Mouse (Mus musculus): ENCODE measurements at regions not wholly inside any gene's neighbourhood (a gene's known extent, or its start where the extent isn't known, plus 50 kb on each side); places are given as distances from the start of the nearest gene placed in this dataset.

DNA sequence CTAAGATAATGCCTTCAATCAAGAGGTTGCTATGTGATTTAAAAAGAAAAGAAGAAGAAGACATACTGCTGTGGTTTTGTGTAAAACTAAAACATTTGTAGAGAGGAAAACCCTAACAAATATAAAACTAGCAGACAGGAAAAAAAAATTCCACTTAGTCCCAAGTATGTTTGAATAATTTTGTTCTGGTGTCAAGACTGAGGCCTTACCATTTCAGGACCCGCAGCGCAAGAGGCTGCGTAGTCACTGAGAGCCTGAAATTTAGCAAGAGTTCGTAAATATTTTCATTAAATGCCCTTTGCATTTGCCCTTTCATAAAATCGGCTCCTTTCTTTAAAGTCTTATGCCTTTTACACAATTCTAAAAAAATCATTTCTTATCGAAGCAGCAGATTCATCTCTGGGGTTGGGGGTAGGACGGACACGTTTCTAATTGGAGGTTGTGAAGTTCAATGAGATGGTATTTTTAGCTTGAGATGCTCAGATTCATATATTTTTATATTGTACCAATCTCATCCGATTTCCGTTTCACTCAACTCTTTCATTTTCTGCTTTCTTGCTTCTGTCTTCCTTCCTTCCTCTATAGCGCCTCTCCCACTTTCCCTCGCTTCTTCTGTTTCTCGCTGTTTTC lies 222.6 kb downstream of the Mef2c start:
- WGBS, result 20% methylated on average over 13 of the region's 13 CpGs
- H3K36me3 ChIP-seq (ENCODE audit: control insufficient read depth, insufficient read depth, low read length), result no peaks in the 10 kb centered on the region
- DNase-seq, result no peak
- H3K27ac ChIP-seq (ENCODE audit: insufficient read depth, low read depth, low read length), result no peak overlapping the region
- H3K4me3 ChIP-seq (ENCODE audit: insufficient read depth, low read depth, low read length), result no peak overlapping the region
- peaks cover 5% of the 10 kb centered on the region; the same call in 1 of the 2 replicates for H3K4me1 ChIP-seq (ENCODE audit: control insufficient read depth, insufficient read depth, low read length)
- peaks cover 22% of the 10 kb centered on the region for H3K27me3 ChIP-seq (replicated peaks; ENCODE audit: control insufficient read depth, insufficient read depth, low read length)
- TF ChIP-seq CTCF (conservative IDR thresholded peaks at IDR 0.05; ENCODE audit: insufficient read depth, insufficient read length, low read depth, low read length), result no peak
- no peak for TF ChIP-seq POLR2A (IDR thresholded peaks at IDR 0.05; ENCODE audit: low read depth, low read length)

DNA sequence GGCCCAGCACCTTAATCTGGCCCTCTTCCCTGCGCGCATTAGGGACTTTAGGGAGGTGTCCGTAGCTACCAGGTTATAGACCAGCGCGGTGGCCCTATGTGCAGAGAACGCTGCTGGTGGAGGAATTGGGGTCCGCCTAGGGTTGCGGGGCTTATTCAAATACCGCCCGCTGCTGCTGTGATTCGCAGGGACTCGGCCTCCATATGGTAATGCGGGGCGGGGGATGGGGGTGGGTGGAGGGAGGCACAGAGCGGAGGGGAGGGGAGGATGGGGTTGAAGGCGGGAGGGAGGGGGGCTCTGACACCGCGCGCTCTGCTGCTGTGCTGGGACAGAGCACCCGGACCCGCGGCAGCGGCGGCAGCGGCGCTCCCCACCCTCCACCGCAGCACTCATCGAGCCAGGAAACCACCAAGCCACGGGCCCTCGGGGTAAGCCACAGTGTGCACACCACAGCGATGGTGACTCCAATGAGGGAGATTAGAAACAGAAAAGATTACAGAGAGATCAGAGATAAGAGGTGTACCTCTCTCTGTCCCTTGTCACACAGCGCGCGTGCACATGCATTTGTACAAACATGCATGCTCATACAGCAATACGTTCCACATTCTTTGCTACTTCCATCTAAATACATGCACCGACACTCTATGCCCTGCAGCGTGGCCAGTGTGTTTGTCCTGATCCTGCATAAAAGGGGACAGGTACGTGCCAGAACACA lies 223.4 kb downstream of the Mef2c start:
- H3K36me3 ChIP-seq (ENCODE audit: control insufficient read depth, insufficient read depth, low read length), result no peaks in the 10 kb centered on the region
- WGBS, result 4% methylated on average over 38 of the region's 38 CpGs
- no peak overlapping the region for H3K27ac ChIP-seq (ENCODE audit: insufficient read depth, low read depth, low read length)
- no peak for DNase-seq
- peak overlapping the region; percentile 28; the same call in 1 of the 2 replicates for H3K4me3 ChIP-seq (ENCODE audit: insufficient read depth, low read depth, low read length)
- TF ChIP-seq POLR2A (IDR thresholded peaks at IDR 0.05; ENCODE audit: low read depth, low read length) (no peak), CTCF (conservative IDR thresholded peaks at IDR 0.05; ENCODE audit: insufficient read depth, insufficient read length, low read depth, low read length) (no peak)
- H3K4me1 ChIP-seq (ENCODE audit: control insufficient read depth, insufficient read depth, low read length), result peaks cover 5% of the 10 kb centered on the region; the same call in 1 of the 2 replicates
- H3K27me3 ChIP-seq (replicated peaks; ENCODE audit: control insufficient read depth, insufficient read depth, low read length), result peaks cover 20% of the 10 kb centered on the region

DNA sequence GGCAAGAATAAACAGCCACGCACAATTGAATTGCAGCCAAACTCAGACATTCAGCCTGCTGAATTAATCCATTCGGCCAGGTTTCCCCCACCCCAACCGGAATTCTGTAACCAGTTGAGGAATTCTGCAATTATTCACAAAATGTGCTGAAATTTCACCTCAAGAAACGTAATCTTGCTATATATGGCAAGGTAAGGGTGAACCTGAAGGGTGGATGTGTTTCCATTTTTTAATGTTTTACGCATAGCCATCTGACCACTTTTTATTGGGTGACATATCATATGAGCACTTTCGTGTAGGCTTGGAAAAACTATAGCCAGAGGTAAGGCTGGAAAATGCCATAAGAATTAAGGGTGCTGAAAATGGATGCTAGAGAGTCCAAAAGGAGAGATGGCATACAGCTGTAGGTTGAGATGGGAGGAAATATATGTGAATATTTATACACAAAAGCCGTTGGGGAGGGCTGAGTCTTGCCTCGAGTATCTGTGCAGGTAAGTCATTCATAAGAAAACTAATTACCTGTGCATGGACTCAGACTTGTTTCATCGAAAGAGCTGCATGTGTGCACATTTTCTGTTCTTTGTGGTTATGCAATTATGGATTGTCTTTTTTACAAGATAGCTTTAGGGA lies 224.0 kb downstream of the Mef2c start:
- 23% methylated on average over 9 of the region's 9 CpGs for WGBS
- H3K36me3 ChIP-seq (ENCODE audit: control insufficient read depth, insufficient read depth, low read length), result no peaks in the 10 kb centered on the region
- H3K27ac ChIP-seq (ENCODE audit: insufficient read depth, low read depth, low read length), result no peak overlapping the region
- peaks cover 5% of the 10 kb centered on the region; the same call in 1 of the 2 replicates for H3K4me1 ChIP-seq (ENCODE audit: control insufficient read depth, insufficient read depth, low read length)
- TF ChIP-seq CTCF (conservative IDR thresholded peaks at IDR 0.05; ENCODE audit: insufficient read depth, insufficient read length, low read depth, low read length), result no peak
- no peak for TF ChIP-seq POLR2A (IDR thresholded peaks at IDR 0.05; ENCODE audit: low read depth, low read length)
- no peak overlapping the region for H3K4me3 ChIP-seq (ENCODE audit: insufficient read depth, low read depth, low read length)
- peaks cover 23% of the 10 kb centered on the region for H3K27me3 ChIP-seq (replicated peaks; ENCODE audit: control insufficient read depth, insufficient read depth, low read length)
- no peak for DNase-seq

DNA sequence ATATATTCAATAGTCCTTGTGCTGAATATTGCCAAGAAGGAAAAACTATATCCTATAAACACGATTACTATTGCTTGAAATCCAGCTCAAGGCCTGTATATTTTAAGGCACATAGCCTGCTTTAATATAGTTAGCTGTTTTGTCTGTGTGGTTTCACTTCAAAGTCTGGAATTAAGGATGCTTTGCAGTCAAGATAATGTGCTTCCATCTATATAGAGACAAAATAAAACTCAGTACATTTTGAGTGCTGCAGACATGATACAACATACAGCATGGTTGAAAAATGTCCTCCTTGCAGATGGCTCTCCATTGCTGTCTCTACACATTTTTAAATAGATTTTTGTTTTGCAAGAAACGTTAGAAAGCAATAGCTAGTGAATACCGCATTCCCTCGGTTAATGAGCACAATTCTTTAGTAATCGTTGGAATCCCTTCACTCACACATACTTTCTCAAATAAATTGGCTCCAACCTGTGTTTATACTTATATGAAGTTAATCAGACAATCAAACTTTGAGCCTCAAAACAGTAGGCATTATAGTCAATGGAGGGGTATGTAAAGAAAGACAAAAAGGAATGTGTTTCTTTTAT lies 224.7 kb downstream of the Mef2c start:
- 24% methylated on average over 5 of the region's 5 CpGs for WGBS
- no peak for DNase-seq
- H3K36me3 ChIP-seq (ENCODE audit: control insufficient read depth, insufficient read depth, low read length), result no peaks in the 10 kb centered on the region
- no peak overlapping the region for H3K4me3 ChIP-seq (ENCODE audit: insufficient read depth, low read depth, low read length)
- H3K27me3 ChIP-seq (replicated peaks; ENCODE audit: control insufficient read depth, insufficient read depth, low read length), result peaks cover 25% of the 10 kb centered on the region
- peaks cover 5% of the 10 kb centered on the region; the same call in 1 of the 2 replicates for H3K4me1 ChIP-seq (ENCODE audit: control insufficient read depth, insufficient read depth, low read length)
- no peak for TF ChIP-seq CTCF (conservative IDR thresholded peaks at IDR 0.05; ENCODE audit: insufficient read depth, insufficient read length, low read depth, low read length)
- no peak for TF ChIP-seq POLR2A (IDR thresholded peaks at IDR 0.05; ENCODE audit: low read depth, low read length)
- no peak overlapping the region for H3K27ac ChIP-seq (ENCODE audit: insufficient read depth, low read depth, low read length)

DNA sequence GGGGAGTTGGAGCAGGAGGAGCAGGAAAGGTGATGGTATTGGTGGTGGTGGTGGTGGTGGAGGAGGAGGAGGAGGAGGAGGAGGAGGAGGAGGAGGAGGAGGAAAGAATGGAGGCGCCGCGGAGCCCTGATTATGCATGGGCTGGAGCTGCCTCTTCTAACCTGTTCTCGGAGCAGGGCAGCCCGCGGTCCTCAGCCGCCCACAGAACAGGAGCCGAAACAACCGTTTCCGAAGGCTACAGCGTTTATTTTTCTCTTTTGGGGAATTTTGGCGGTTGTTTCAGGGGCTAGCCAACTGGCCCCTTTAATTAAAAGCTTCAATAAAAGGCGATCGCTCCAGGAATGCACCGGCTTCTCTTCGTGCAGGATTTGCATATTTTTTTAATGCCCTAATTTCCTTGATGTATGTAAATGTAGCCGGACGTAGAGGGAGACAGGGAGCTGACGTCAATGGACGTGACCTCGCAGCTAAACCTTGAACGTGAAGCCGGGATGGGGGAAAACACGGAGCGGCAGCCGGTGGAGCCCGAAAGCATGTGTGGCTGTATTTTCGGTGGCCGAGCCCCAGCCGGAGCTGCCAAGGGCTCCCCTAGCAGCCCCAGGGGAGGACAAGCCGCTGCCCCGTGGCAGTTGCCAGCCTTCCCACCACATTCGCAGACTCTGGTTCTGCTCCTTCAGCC lies 225.6 kb downstream of the Mef2c start:
- no peak for TF ChIP-seq POLR2A (IDR thresholded peaks at IDR 0.05; ENCODE audit: low read depth, low read length)
- TF ChIP-seq CTCF (conservative IDR thresholded peaks at IDR 0.05; ENCODE audit: insufficient read depth, insufficient read length, low read depth, low read length), result no peak
- no peaks in the 10 kb centered on the region for H3K36me3 ChIP-seq (ENCODE audit: control insufficient read depth, insufficient read depth, low read length)
- peak; percentile 68 for DNase-seq
- H3K4me3 ChIP-seq (ENCODE audit: insufficient read depth, low read depth, low read length), result peak overlapping the region; percentile 35
- H3K27me3 ChIP-seq (replicated peaks; ENCODE audit: control insufficient read depth, insufficient read depth, low read length), result peaks cover 24% of the 10 kb centered on the region
- H3K4me1 ChIP-seq (ENCODE audit: control insufficient read depth, insufficient read depth, low read length), result peaks cover 5% of the 10 kb centered on the region; the same call in 1 of the 2 replicates
- H3K27ac ChIP-seq (ENCODE audit: insufficient read depth, low read depth, low read length), result 0 out of 2 replicates have a peak overlapping the region, but pooled peaks have one; percentile 39
- 2% methylated on average over 32 of the region's 33 CpGs for WGBS

DNA sequence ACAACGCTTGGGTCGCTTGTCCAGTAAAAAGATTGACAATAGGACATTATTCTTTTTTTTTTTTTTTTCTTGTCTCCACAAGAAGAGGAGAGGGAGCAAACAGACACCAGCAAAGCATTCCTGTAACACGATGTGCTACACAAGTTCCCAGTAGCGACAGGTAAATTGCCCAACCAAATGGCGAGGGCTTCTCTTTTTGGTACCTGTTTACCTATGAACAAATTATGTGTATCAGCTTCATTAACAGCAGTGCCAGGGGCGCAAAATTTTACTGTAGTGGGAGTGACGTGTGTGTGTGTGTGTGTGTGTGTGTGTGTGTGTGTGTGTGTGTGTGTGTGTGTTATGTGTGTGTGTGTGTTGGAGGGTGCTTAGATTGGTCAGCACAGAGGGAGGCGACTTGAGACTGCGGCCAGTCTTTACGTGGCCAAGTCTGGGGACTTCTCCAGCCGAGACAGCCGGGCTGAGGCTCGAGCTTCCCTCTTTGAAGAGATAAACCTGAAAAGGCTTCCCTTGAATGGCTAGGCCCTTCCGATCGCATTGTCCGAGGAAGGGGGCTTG lies 226.4 kb downstream of the Mef2c start:
- Histone ChIP-seq H3K27me3 (replicated peaks; ENCODE audit: control insufficient read depth, insufficient read depth, low read length) (peaks cover 24% of the 10 kb centered on the region), H3K4me3 (ENCODE audit: insufficient read depth, low read depth, low read length) (peak overlapping the region; percentile 51), H3K27ac (ENCODE audit: insufficient read depth, low read depth, low read length) (peak overlapping the region; percentile 86), H3K36me3 (ENCODE audit: control insufficient read depth, insufficient read depth, low read length) (no peaks in the 10 kb centered on the region), H3K4me1 (ENCODE audit: control insufficient read depth, insufficient read depth, low read length) (peaks cover 5% of the 10 kb centered on the region; the same call in 1 of the 2 replicates)
- no peak for DNase-seq
- 5% methylated on average over 16 of the region's 16 CpGs for WGBS
- no peak for TF ChIP-seq CTCF (conservative IDR thresholded peaks at IDR 0.05; ENCODE audit: insufficient read depth, insufficient read length, low read depth, low read length)
- TF ChIP-seq POLR2A (IDR thresholded peaks at IDR 0.05; ENCODE audit: low read depth, low read length), result no peak
